Mouse (Mus musculus) embryonic facial prominence, embryonic 10.5 days (tissue): Measurements from ENCODE around the gene Jak3. TPM values are rescaled to one million over a fixed set of nuclear protein-coding genes. Genes with fewer than 3 reads are reported as not detected.
A peak's percentile ranks its signal among the peaks of the same experiment; 100 is the strongest.

Experiments used
- DNase-seq: peaks from one replicate; pipeline ENCODE4 v3.0.0-alpha.2; 2017; ENCODE audit warnings: low spot score
- H3K27ac ChIP-seq: fragments of 300-500 bp; sonication (generic); replicated peaks from 2 replicates; pipeline ENCODE4 v1.5.1; 2016; ENCODE audit warnings: mild to moderate bottlenecking
- H3K27me3 ChIP-seq: fragments of 300-500 bp; sonication (generic); replicated peaks from 2 replicates; pipeline ENCODE4 v1.6.1; 2016; ENCODE audit warnings: low read depth, mild to moderate bottlenecking; ENCODE audit not compliant: poor library complexity, severe bottlenecking
- H3K36me3 ChIP-seq: fragments of 300-500 bp; sonication (generic); replicated peaks from 2 replicates; pipeline ENCODE4 v1.6.1; 2016; ENCODE audit warnings: mild to moderate bottlenecking, moderate library complexity
- H3K4me1 ChIP-seq: fragments of 300-500 bp; sonication (generic); 2 replicates; pipeline ENCODE4 v1.6.1; 2016
- H3K4me3 ChIP-seq: fragments of 300-500 bp; sonication (generic); 2 replicates; pipeline ENCODE4 v1.5.1; 2016; ENCODE audit warnings: mild to moderate bottlenecking, moderate library complexity
- H3K9me3 ChIP-seq: fragments of 300-500 bp; sonication (generic); 2 replicates; pipeline ENCODE4 v1.6.1; 2016; ENCODE audit warnings: mild to moderate bottlenecking
- WGBS: fragments of 180-500 bp; shearing (Covaris S2); methylation state at CpG from one replicate; pipeline ENCODE4 v1.1.7; 2016; 5-methylcytosine and 5-hydroxymethylcytosine counted together
- polyA plus RNA-seq: library from polyadenylated mRNA; unstranded; fragments of >200 nt; fragmentation: Nextera tagmentation; extraction: Ambion mirVana; gene quantifications from 2 replicates; pipeline ENCODE4 v1.2.1, GENCODE M21; 2016

The Jak3 gene
- polyA plus RNA-seq, 1 experiment from 2014 or later, result 3.6 TPM

GRCm38 (mm10) chr8:71637149-71638095, 38.7 kb upstream of the Jak3 start:
- Histone ChIP-seq H3K27ac (no peak overlapping the region), H3K4me3 (no peak overlapping the region), H3K27me3 (peaks cover 61% of the 10 kb centered on the region), H3K9me3 (peaks cover 10% of the 10 kb centered on the region), H3K36me3 (no peaks in the 10 kb centered on the region), H3K4me1 (peaks cover 20% of the 10 kb centered on the region)
- WGBS, result 62% methylated on average over 8 of the region's 8 CpGs
- no peak for DNase-seq

DNA sequence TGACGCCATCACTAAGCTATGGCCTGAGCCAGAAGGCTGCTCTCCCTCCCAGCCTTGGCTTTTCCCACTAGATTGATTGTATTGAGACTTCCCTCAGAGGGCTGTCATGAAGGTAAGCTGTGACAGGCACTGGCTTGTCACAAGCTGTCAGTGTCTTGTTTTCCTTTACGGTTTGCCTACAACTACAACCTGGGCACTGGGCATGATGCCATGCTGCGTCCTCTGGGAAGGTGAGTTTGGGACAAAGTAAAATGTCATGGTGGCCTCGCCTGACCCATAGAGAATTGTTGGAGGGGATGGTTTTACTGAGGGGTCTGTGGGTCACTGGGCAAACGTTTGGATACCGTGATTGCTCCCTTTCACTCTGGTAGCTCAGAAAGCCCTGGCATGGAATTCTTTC, 37.8 kb upstream of the Jak3 start:
- Histone ChIP-seq H3K27ac (no peak overlapping the region), H3K36me3 (no peaks in the 10 kb centered on the region), H3K4me3 (no peak overlapping the region), H3K9me3 (peaks cover 1% of the 10 kb centered on the region), H3K27me3 (peaks cover 57% of the 10 kb centered on the region), H3K4me1 (peaks cover 18% of the 10 kb centered on the region)
- no peak for DNase-seq
- WGBS, result 75% methylated on average over 6 of the region's 6 CpGs

GRCm38 (mm10) chr8:71639318-71639717, 36.8 kb upstream of the Jak3 start:
- WGBS, result 87% methylated on average over 4 of the region's 4 CpGs
- peaks cover 8% of the 10 kb centered on the region for H3K4me1 ChIP-seq
- H3K4me3 ChIP-seq, result no peak overlapping the region
- H3K27ac ChIP-seq, result no peak overlapping the region
- H3K27me3 ChIP-seq, result peaks cover 47% of the 10 kb centered on the region
- no peak for DNase-seq
- H3K9me3 ChIP-seq, result no peaks in the 10 kb centered on the region
- H3K36me3 ChIP-seq, result no peaks in the 10 kb centered on the region

DNA sequence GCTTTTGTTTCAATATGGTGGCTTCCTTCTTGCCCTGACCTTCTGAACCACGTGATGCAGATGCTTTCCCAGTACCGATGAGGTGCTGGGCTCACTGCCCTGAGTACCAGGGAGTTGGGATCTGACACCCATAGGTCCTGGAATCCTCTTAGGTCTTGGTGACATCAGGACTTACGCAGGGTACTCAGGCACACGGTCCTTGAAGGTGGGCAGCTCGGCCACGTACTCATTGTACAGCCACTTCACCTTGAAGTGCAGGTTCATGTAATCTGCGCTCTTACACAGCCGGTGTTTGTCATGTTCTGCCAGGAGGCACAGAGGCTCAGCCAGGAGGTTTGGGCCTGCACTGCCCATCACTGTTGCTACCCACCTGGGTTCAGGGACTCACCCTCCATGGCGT, 30.6 kb upstream of the Jak3 start:
- DNase-seq, result no peak
- peaks cover 15% of the 10 kb centered on the region for H3K27me3 ChIP-seq
- no peak overlapping the region for H3K27ac ChIP-seq
- 0 out of 2 replicates have a peak, but pooled peaks cover 2% of the 10 kb centered on the region for H3K9me3 ChIP-seq
- WGBS, result 85% methylated on average over 9 of the region's 9 CpGs
- no peaks in the 10 kb centered on the region for H3K4me1 ChIP-seq
- no peaks in the 10 kb centered on the region for H3K36me3 ChIP-seq
- no peak overlapping the region for H3K4me3 ChIP-seq

DNA sequence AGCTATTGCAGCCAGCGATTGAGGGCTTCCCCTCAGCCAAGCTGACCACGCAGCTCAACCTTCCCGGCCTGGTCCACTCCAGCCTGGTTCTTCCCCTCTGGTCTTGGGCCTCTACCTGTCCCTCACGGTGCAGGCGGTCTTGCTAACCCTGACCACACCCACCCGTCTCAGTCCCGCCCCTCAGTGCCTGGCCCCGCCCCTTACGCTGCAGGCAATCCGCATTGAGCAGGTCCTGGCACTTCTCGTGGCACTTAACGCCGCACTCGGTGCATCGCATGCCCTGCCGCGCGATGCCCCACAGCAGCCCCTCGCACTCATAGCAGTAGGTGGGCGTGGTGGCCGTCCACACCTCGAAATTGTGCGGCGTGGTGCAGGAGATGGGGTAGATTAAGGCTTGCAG, 21.5 kb upstream of the Jak3 start:
- 1% methylated on average over 24 of the region's 24 CpGs for WGBS
- peaks cover 12% of the 10 kb centered on the region for H3K4me1 ChIP-seq
- peaks cover 88% of the 10 kb centered on the region for H3K27me3 ChIP-seq
- no peaks in the 10 kb centered on the region for H3K36me3 ChIP-seq
- 0 out of 2 replicates have a peak, but pooled peaks cover 2% of the 10 kb centered on the region for H3K9me3 ChIP-seq
- H3K4me3 ChIP-seq, result peak overlapping the region; percentile 44
- DNase-seq, result peak; percentile 66
- H3K27ac ChIP-seq, result no peak overlapping the region

DNA sequence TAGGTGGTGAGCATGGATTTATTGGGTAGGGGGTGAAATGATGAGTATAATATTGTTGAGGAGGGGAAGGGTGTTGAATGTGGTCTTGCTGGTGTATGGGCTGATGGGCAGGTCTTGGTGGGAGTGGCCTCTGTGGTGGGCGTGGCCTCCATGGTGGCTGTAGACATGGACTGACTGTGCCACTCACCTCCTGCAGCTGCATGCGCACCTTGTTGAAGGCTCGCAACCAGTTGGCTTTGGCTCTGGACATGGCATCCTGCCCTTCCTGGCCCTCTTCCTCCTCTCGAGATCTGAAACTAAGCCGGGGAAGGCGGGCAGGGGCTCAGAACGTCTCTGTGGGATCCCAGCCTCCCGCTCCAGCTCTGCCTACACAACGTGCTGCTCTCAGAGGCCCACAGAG, 18.3 kb upstream of the Jak3 start:
- 19% methylated on average over 9 of the region's 9 CpGs for WGBS
- peaks cover 12% of the 10 kb centered on the region for H3K4me1 ChIP-seq
- H3K36me3 ChIP-seq, result no peaks in the 10 kb centered on the region
- H3K27ac ChIP-seq, result no peak overlapping the region
- no peak for DNase-seq
- no peaks in the 10 kb centered on the region for H3K9me3 ChIP-seq
- no peak overlapping the region for H3K4me3 ChIP-seq
- peaks cover 98% of the 10 kb centered on the region for H3K27me3 ChIP-seq

DNA sequence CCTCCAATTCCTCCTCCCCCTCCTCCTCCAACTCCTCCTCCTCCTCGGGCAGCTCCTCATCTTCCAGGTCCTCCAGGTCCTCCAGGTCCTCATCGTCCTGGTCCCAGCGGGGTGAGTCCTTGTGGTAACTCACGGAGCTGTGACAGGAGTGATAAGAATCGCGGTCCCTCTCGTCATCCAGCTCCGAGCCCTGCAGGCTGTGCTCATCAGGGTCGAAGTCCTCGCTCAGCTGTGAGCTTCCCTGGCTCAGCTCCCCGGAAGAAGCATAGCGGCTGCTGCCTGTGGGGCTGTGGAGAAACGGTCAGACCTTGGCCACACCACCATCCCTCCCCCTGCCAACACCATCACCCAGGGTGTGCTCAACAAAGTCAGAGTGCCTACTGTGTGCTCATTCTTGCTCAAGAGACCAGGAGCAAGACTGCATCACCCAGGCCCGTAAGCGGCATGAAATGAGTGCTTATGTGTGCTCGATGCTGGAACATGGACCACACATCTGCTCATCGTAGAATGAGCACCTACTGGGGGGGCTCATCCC, 17.5 kb upstream of the Jak3 start:
- Histone ChIP-seq H3K9me3 (no peaks in the 10 kb centered on the region), H3K4me3 (no peak overlapping the region), H3K36me3 (no peaks in the 10 kb centered on the region), H3K27ac (no peak overlapping the region), H3K4me1 (peaks cover 12% of the 10 kb centered on the region), H3K27me3 (peaks cover 98% of the 10 kb centered on the region)
- WGBS, result 29% methylated on average over 17 of the region's 17 CpGs
- no peak for DNase-seq

DNA sequence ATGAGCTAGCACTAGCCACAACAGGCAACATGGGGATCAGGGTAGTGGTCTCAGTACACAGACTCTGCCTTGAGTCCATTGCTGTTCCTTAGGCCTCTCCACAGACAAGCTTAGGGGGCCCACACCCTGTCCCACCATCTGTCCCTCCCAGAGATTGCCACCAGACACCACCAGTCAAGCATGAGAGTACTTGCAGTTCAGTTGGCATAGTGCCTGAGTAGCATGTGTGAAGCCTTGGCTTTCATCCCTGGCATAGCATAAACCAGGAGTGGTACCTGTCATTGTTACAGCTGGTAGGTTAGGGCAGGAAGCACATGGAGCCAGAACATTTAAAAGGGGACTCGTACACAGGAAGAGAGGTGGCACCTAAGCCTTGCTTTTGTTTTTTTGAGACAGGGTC, 16.3 kb upstream of the Jak3 start:
- H3K27ac ChIP-seq, result no peak overlapping the region
- H3K4me1 ChIP-seq, result peaks cover 9% of the 10 kb centered on the region
- peaks cover 98% of the 10 kb centered on the region for H3K27me3 ChIP-seq
- no peak for DNase-seq
- no peaks in the 10 kb centered on the region for H3K9me3 ChIP-seq
- H3K4me3 ChIP-seq, result no peak overlapping the region
- no peaks in the 10 kb centered on the region for H3K36me3 ChIP-seq
- WGBS, result 54% methylated on average over 1 of the region's 1 CpGs

GRCm38 (mm10) chr8:71660325-71661120, 15.6 kb upstream of the Jak3 start:
- Histone ChIP-seq H3K27me3 (peaks cover 90% of the 10 kb centered on the region), H3K9me3 (no peaks in the 10 kb centered on the region), H3K36me3 (no peaks in the 10 kb centered on the region), H3K4me3 (no peak overlapping the region), H3K27ac (no peak overlapping the region), H3K4me1 (peaks cover 13% of the 10 kb centered on the region)
- DNase-seq, result peak; percentile 88
- WGBS, result 6% methylated on average over 36 of the region's 36 CpGs

DNA sequence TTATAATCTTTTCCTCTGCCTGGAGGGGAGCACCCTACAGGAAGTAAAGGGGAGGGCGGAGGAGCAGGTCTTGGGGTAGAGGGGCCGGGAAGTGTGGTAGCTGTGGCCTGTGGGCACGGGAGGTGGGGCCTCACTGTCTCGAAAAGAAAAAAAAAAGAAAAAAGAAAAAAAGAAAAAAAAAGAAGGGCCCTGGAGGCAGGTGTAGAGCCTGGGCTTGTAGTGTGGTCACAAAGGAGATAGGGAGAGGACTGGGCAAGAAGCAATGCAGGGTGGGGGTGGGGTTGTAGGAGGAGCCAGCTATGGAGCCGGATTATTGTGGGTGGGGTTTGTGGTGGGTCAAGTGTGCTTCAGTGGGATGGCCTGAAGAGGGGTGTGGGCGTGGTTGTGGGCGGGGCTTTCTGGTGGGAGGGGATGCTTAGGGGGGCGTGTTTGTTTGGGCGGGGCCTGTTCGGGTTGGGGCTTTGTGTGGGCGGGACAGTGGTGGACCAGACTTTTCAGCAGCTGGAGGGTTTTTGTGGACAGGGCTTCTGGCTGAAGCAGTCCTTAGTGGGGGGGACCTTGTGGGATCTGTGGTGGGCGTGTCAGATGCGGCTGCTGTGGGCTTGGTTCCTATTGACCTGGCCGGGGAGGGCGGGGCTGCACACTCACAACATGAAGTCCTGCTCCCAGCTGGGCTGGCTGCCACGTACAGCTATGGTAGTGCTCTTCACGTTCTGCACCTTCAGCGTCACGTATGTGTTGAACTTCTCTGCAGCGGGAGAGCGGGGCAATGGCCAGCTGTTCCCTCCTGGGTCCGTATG, 10.6 kb upstream of the Jak3 start:
- Histone ChIP-seq H3K36me3 (no peaks in the 10 kb centered on the region), H3K4me3 (peak overlapping the region; percentile 48), H3K4me1 (peaks cover 52% of the 10 kb centered on the region), H3K27me3 (peaks cover 86% of the 10 kb centered on the region), H3K27ac (peak overlapping the region; percentile 74), H3K9me3 (no peaks in the 10 kb centered on the region)
- 3% methylated on average over 22 of the region's 22 CpGs for WGBS
- peak; percentile 95 for DNase-seq

GRCm38 (mm10) chr8:71666855-71667254, 9.2 kb upstream of the Jak3 start:
- no peak for DNase-seq
- no peak overlapping the region for H3K27ac ChIP-seq
- WGBS, result 55% methylated on average over 1 of the region's 1 CpGs
- H3K27me3 ChIP-seq, result peaks cover 85% of the 10 kb centered on the region
- H3K9me3 ChIP-seq, result no peaks in the 10 kb centered on the region
- peaks cover 65% of the 10 kb centered on the region for H3K4me1 ChIP-seq
- H3K4me3 ChIP-seq, result no peak overlapping the region
- H3K36me3 ChIP-seq, result no peaks in the 10 kb centered on the region

- 63% methylated on average over 5 of the region's 5 CpGs for WGBS
- Histone ChIP-seq H3K27ac (no peak overlapping the region; the same call in 1 of the 2 replicates), H3K36me3 (no peaks in the 10 kb centered on the region), H3K27me3 (peaks cover 82% of the 10 kb centered on the region), H3K4me3 (no peak overlapping the region), H3K4me1 (peaks cover 69% of the 10 kb centered on the region), H3K9me3 (no peaks in the 10 kb centered on the region)
- no peak for DNase-seq
Measured at GRCm38 (mm10) chr8:71667256-71667655, 8.8 kb upstream of the Jak3 start.
